Mouse (Mus musculus) liver, embryonic 14.5 days (tissue): ENCODE measurements around the gene Fcamr.

ENCODE experiments used
- CTCF ChIP-seq: IDR thresholded peaks from 2 replicates; pipeline ENCODE4 v1.5.1; 2016; ENCODE audit warnings: antibody characterized with exemption, low read depth, control low read depth
- EP300 ChIP-seq: IDR thresholded peaks from 2 replicates; pipeline ENCODE4 v1.6.1; 2016; ENCODE audit warnings: antibody characterized with exemption, low read depth

GRCm38 (mm10) chr1:130840599-130841379, 40.1 kb downstream of the Fcamr start:
- TF ChIP-seq CTCF (no peak), EP300 (no peak)
